Mouse (Mus musculus) T-cell, adult 2 months (primary cell): ENCODE results near the gene Tnfsf4.

ENCODE experiments used
- DNase-seq: peaks from one replicate; pipeline ENCODE4 v3.0.0; 2022; ENCODE audit warnings: low spot score

The Tnfsf4 gene

DNA sequence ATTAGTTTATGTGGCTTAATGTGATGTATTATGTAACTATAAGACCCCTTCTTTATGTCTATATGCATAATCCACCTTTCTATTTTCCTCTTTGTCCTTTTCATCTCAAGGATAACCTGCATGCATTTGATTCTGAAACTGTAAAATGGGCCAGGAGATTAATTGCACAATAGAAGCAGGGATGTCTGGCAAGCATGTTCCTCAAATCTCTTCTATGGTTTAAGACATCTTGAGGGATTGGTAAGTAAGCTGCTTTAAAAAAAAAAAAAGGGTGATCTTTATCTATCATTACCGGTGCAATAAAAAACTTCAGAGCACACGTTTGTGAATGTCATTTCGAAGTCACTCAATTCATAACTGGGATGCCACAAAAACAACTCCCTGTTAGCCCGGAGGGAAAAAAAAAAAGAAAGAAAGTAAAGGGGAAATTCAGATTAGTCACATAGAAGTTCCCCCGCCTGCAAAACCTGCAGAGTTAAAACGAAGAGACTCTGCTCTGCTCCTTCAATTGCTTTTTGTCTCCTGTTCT lies at the start of gene Tnfsf4:
Gene Tnfsf4 (plus strand): TSS at position 479 of the 529 bp plus-strand sequence.
- DNase-seq, result no peak

DNA sequence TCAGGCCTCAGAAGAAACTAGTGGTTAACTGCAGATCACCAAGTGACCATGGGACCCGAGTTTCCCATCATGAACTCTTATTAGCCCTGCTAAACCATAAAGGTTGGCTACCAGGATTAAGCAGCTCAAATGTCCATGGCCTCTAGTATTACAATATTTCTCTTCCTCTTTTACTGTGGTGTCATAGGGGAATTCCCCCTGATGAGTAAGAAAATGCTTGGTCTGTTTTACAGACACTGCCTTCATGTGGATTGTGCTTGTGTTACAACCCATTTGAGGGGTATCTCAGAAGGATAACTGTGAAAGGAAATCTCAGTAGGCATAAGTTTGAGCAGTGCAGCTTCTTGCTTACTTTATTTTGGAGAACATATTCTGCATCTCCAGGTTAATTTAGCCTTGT lies 44.2 kb upstream of the Tnfsf4 start:
- DNase-seq, result no peak

- DNase-seq, result no peak
These were observed 30.2 kb upstream of the Tnfsf4 start for GRCm38 (mm10) chr1:161365006-161365405.

- no peak for DNase-seq
These were observed 23.3 kb upstream of the Tnfsf4 start for GRCm38 (mm10) chr1:161371919-161372318.

DNA sequence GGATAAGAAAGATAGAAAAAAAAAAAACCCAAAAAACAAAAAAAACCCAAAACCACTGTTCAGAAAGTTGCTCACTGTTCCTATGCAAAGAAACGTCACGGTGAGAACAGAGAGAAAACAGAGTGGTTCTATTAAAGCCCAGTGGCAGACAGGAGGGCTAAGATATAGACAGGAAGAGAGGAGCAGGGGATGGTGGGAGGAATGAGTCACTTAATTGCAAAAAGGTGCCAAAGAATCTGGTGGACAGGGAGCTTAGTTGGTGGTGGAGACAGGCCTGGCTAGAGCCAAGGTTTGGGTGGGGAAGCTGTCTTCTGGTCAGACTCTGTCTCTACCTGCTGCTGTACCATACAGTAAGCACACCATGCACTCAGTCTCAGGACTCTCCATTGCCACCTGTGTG lies 19.3 kb upstream of the Tnfsf4 start:
- no peak for DNase-seq

GRCm38 (mm10) chr1:161378571-161378970 lies 16.6 kb upstream of the Tnfsf4 start:
- DNase-seq, result no peak

GRCm38 (mm10) chr1:161379685-161380424 lies 15.4 kb upstream of the Tnfsf4 start:
- no peak for DNase-seq

GRCm38 (mm10) chr1:161380425-161380780 lies 14.8 kb upstream of the Tnfsf4 start:
- DNase-seq, result no peak

- DNase-seq, result no peak
These were observed 5.1 kb upstream of the Tnfsf4 start for GRCm38 (mm10) chr1:161390066-161390465.

DNA sequence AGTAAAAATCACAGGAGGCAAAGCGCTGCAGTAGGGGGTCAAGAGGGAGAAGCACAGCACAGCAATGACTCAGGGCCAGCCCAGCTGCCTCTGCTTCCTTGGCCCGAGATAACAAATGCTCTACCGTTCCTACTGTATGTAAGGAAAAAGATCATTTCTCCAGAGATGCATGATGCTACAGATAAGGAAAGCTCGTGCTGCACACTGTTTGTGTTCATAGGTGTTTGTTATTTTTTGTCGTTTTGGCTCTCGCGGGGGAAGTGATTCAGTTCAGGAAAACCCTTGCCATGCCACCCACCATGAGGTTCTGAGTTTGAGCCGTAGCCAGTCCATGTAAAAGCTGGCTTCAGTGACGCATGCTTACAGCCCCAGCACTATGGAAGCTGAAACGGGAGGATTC lies 2.3 kb upstream of the Tnfsf4 start:
- no peak for DNase-seq

DNA sequence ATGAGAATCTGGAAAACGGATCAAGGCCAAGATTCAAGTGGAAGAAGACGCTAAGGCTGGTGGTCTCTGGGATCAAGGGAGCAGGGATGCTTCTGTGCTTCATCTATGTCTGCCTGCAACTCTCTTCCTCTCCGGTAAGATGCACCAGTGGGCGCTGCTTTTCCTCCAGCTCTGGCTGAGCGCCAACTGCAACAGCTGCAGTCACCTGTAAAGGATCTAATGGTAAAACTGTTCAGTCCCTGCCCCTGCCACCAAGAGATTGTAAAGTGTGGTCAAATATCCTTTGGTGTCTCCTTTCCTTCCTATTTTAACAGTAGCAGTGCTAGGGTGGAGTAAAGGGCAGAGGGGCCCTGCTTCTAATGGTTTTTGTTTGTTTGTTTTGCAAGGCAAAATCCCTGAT lies 401 bp downstream of the Tnfsf4 start:
- DNase-seq, result peak; percentile 54

- DNase-seq, result peak; percentile 29
These were observed 1.1 kb downstream of the Tnfsf4 start for GRCm38 (mm10) chr1:161396351-161396750.

DNA sequence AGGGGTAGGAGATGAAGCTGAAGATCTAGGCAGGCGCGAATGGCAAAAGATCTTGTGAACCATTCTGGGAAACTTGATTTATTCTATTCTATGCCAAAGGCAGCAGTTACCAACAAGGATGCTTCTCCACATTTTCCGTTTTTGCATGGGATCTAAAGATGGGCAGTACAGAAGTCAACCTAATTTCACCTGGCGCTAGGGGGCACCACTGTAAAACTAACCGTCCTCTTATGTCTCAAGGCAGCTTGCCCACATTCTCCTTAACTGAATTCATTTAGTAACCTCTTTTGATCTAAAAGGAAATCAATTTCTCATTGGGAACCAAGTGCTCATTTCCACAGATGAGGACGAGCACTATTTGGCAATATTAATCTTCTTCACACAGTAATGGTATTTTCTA lies 4.9 kb downstream of the Tnfsf4 start:
- DNase-seq, result peak; percentile 43

- DNase-seq, result no peak
These were observed 7.9 kb downstream of the Tnfsf4 start for GRCm38 (mm10) chr1:161403061-161403460.

DNA sequence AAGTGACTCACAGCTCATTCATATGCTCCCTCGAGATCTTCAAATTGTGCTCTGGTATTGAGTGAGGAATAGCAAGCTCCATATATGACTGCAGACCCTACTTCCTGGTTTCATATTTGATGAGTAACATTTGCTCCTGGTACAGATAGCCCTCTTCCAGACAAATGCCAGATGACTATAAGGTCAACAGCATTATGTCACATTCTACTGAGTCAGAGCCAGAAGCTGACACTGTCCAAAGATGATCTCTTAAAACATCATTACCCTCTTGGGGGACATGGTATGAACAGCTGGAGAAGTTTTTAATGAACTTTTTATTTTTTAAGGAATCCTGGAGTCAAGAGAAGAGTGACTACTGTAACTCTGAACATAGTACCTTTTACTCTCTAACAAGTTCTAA lies 11.3 kb downstream of the Tnfsf4 start:
- DNase-seq, result no peak

DNA sequence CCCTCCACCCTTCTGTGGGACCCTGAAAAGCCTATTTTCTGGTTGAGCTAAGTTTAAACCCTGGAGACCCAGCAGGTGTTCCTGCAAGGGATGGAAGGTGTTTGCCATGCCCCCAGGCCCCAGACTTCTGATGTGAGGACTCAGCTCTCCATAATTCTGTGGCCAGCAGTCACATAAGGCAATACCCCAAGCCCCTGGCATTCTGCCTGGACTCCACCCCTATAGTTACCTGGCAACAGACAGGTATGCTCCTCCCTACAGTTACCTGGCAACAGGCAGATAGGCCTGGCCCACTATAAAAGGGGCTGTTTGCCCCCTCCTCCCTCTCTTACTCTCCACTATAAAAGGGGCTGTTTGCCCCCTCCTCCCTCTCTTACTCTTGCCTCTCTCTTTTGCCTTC lies 24.7 kb downstream of the Tnfsf4 start:
- no peak for DNase-seq

GRCm38 (mm10) chr1:161420646-161421045 lies 25.4 kb downstream of the Tnfsf4 start:
- DNase-seq, result no peak

- DNase-seq, result no peak
These were observed 31.3 kb downstream of the Tnfsf4 start for GRCm38 (mm10) chr1:161426277-161427056.

GRCm38 (mm10) chr1:161427057-161427311 lies 31.8 kb downstream of the Tnfsf4 start:
- DNase-seq, result no peak

GRCm38 (mm10) chr1:161435781-161436180 lies 40.6 kb downstream of the Tnfsf4 start:
- DNase-seq, result no peak

GRCm38 (mm10) chr1:161436503-161436902 lies 41.3 kb downstream of the Tnfsf4 start:
- DNase-seq, result no peak

DNA sequence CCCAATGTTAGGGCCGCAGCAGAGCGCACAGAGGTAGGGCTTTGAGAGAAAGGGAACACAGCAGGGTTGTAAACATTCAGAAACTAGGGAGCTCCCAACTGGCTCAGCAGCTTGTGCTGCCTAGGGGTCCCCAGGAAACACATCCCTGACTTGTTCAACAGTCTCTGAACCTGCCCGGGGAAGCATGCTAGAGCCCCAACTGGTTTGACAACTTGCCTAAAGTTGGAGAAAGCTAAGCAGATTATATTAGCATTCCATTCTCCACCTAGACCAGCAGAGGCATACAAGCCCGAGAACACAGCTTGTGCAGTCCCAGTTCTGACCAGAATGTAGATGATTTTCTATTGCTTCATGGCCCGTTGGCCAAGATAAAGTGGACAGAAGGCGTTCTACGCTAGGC lies 49.6 kb downstream of the Tnfsf4 start:
- no peak for DNase-seq

DNA sequence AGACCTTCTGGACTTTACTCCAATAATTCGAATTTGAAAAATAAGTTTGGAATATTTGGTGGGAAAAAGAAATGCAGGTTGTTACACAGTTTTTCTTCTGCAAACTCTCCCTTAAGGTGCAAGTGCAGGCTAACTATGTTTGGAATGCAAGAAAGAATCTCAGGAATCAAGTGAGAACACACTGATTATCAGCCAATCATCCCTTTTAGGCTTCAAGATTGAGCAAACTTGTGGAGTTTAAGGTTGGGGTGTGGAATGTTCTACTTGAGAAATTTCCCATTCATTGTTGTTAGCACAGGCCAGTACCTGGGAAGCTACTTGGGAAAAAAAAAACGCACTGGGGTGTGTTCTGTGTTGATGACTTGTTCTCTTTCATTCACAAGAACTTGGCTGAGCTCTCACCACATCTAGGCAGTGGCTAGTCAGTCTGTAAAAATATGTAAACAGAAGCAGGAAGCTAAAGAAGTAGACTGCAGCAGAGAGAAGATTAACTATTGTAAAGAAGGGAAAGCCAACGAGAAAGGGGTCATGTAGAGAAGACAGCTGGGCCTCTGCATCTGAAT lies 56.6 kb downstream of the Tnfsf4 start:
- DNase-seq, result no peak
